Mouse (Mus musculus) kidney, embryonic 15.5 days (tissue): ENCODE measurements at regions not wholly inside any gene's neighbourhood (a gene's known extent, or its start where the extent isn't known, plus 50 kb on each side); places are given as distances from the start of the nearest gene placed in this dataset.

ENCODE experiments used
- ATAC-seq: fragments of 200-750 bp; cut with Nextera tagmentation; replicated peaks from 2 replicates; pipeline ENCODE4 v1.8.0; 2017; ENCODE audit warnings: moderate TSS enrichment; ENCODE audit not compliant: low FRiP score
- H3K27ac ChIP-seq: fragments of 300-500 bp; sonication (generic); 2 replicates; pipeline ENCODE4 v1.5.1; 2015; ENCODE audit warnings: mild to moderate bottlenecking, inconsistent platforms
- H3K27me3 ChIP-seq: fragments of 300-500 bp; sonication (generic); 2 replicates; pipeline ENCODE4 v1.6.1; 2015; ENCODE audit warnings: inconsistent platforms
- H3K36me3 ChIP-seq: fragments of 300-500 bp; sonication (generic); 2 replicates; pipeline ENCODE4 v1.6.1; 2015; ENCODE audit warnings: inconsistent platforms
- H3K4me1 ChIP-seq: fragments of 300-500 bp; sonication (generic); 2 replicates; pipeline ENCODE4 v1.6.1; 2015; ENCODE audit warnings: inconsistent platforms
- H3K4me2 ChIP-seq: fragments of 300-500 bp; sonication (generic); 2 replicates; pipeline ENCODE4 v1.6.1; 2015; ENCODE audit warnings: moderate library complexity, mild to moderate bottlenecking, inconsistent platforms
- H3K4me3 ChIP-seq: fragments of 300-500 bp; sonication (generic); replicated peaks from 2 replicates; pipeline ENCODE4 v1.5.1; 2015; ENCODE audit warnings: mild to moderate bottlenecking, inconsistent platforms
- H3K9ac ChIP-seq: fragments of 300-500 bp; sonication (generic); 2 replicates; pipeline ENCODE4 v1.6.1; 2015; ENCODE audit warnings: mild to moderate bottlenecking, inconsistent platforms
- H3K9me3 ChIP-seq: fragments of 300-500 bp; sonication (generic); replicated peaks from 2 replicates; pipeline ENCODE4 v1.6.1; 2016; ENCODE audit warnings: inconsistent platforms
- WGBS: fragments of 180-500 bp; shearing (Covaris S2); methylation state at CpG from one replicate; pipeline ENCODE4 v1.1.7; 2015; ENCODE audit warnings: mixed read lengths; 5-methylcytosine and 5-hydroxymethylcytosine counted together

DNA sequence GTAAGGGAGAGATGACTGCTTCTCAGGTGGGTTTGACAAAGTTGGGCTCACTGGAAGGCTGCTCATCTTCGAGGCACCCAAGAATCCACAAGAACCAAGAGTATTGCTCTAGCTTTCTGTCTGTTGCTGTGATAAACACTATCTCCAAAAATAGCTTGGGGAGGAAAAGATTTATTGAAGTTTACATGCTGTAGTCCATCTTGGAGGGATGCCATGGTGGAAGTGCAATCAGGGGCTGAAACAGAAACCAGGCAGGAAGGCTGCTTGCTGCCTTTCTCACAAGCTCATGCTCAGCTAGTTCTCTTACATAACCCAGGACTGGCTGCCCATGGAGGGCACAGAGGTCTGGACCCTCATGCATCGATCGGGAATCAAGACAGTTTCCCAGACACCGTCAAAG is 314.5 kb upstream of the Rbfox1 start:
- ATAC-seq, result 0 out of 2 replicates have a peak, but pooled peaks have one; percentile 9
- Histone ChIP-seq H3K4me2 (no peak overlapping the region), H3K9me3 (no peaks in the 10 kb centered on the region), H3K27me3 (no peaks in the 10 kb centered on the region), H3K4me3 (no peak overlapping the region), H3K27ac (no peak overlapping the region), H3K36me3 (no peaks in the 10 kb centered on the region), H3K4me1 (no peaks in the 10 kb centered on the region), H3K9ac (no peak overlapping the region)
- 80% methylated on average over 4 of the region's 4 CpGs for WGBS

DNA sequence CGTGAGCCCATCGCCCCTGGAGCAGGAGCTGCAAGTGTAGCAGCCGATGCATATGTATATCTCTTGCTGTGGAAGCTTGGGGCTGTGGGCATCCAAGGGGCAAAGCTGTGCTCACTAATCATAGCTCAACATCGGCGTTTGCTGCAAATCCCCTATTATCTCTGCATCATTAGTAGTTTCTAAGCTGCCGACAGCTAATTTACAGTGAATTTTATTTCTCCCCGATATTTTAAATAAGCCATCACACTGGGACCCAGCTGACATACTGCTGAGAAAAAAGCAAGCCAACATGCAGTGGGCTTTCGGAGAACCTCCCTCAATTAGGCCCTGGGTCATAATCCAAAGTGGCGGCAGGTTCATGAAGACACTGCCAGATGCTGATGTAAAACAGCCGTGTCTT is 313.3 kb upstream of the Eef2kmt start:
- H3K27ac ChIP-seq, result no peak overlapping the region
- H3K36me3 ChIP-seq, result no peaks in the 10 kb centered on the region
- H3K4me2 ChIP-seq, result no peak overlapping the region
- no peak overlapping the region for H3K4me3 ChIP-seq
- ATAC-seq, result no peak
- no peak overlapping the region for H3K9ac ChIP-seq
- no peaks in the 10 kb centered on the region for H3K9me3 ChIP-seq
- 78% methylated on average over 10 of the region's 10 CpGs for WGBS
- H3K27me3 ChIP-seq, result no peaks in the 10 kb centered on the region
- no peaks in the 10 kb centered on the region for H3K4me1 ChIP-seq

DNA sequence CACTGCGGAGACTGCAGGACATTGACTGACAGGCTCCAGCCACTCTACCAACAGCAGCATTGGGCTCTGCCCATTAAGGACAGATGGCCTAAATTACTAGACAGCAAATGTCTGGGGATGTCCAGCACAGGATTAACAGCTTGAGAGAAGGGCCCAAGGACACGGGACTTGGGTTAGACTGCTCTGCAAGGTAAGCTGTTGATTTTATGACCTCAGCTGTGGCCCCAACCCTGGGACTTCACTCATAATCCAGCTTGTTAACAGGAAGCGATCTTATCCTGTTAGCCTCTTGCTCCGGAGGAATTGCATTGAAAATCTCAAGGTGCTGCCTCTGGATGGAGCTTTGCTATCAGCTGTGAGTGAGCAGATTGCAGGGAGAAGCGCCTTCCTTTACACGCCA is 293.2 kb upstream of the Eef2kmt start:
- Histone ChIP-seq H3K36me3 (no peaks in the 10 kb centered on the region), H3K9ac (no peak overlapping the region), H3K9me3 (no peaks in the 10 kb centered on the region), H3K4me1 (peaks cover 14% of the 10 kb centered on the region; the same call in 1 of the 2 replicates), H3K4me3 (no peak overlapping the region), H3K27me3 (no peaks in the 10 kb centered on the region), H3K4me2 (no peak overlapping the region), H3K27ac (no peak overlapping the region)
- no peak for ATAC-seq
- WGBS, result 33% methylated on average over 6 of the region's 6 CpGs

DNA sequence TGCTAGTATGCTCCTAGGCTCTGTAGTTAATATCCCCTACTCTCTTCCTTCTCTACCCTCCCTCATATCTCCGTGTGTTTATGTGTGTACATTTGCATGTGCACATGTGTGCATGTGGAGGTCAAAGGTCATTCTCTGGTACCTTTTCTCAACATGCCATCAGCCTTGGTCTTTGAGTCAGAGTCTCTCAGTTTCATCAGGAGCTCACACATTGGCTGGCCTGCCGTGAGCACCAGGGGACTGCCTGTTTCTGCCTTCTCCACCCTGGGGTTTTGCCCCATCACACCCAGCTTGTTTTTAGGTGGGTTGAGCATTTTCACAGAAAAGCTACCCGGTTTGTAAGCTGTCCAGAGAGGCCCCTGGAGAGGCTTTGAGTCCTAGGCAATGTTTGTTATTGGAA is 292.8 kb upstream of the Eef2kmt start:
- H3K4me1 ChIP-seq, result peaks cover 14% of the 10 kb centered on the region; the same call in 1 of the 2 replicates
- WGBS, result 68% methylated on average over 3 of the region's 3 CpGs
- no peak overlapping the region for H3K4me3 ChIP-seq
- no peaks in the 10 kb centered on the region for H3K36me3 ChIP-seq
- no peak overlapping the region for H3K9ac ChIP-seq
- H3K4me2 ChIP-seq, result no peak overlapping the region
- no peaks in the 10 kb centered on the region for H3K9me3 ChIP-seq
- no peak overlapping the region for H3K27ac ChIP-seq
- no peak for ATAC-seq
- H3K27me3 ChIP-seq, result no peaks in the 10 kb centered on the region

DNA sequence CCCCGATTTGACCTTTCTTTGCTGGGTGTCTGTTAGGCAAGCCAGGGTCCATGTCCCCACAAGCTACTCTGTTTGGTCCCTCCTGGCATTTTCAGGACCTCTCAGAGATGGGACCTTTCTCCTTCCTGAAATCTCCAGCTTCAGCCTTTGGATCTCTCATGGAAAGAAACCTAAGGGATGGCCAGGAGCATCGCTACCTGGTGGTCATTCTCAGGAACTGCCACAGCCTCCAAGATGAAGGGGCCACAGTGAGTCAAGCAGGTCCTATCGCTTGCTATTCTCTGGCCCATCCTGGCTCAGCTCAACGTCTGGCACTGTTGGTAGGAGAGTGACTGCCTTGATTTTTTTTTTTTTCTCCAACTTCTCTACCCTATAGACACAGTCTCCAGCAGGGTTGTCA is 291.0 kb upstream of the Eef2kmt start:
- Histone ChIP-seq H3K4me2 (no peak overlapping the region), H3K4me1 (peaks cover 14% of the 10 kb centered on the region; the same call in 1 of the 2 replicates), H3K4me3 (no peak overlapping the region), H3K27ac (no peak overlapping the region), H3K9ac (no peak overlapping the region), H3K9me3 (no peaks in the 10 kb centered on the region), H3K36me3 (no peaks in the 10 kb centered on the region), H3K27me3 (no peaks in the 10 kb centered on the region)
- ATAC-seq, result no peak
- 57% methylated on average over 4 of the region's 4 CpGs for WGBS

DNA sequence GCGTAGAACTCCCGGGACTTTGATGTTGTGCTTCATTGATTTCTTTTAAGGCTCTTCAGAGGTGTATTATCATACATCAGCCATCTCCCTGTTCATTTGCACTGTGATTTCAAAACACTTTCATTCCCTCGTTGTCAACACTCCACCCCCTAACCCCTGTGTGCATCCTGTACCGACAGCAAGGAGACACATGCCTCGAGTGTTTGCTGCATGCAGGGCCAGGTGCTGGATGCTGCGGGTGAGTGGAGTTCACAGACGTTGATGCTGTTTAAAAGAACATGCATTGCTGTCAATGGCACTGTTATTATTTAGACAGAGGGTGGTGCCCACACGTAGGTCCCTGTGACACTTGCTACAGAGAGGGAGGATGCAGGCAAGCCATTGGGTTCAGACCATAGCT is 290.0 kb upstream of the Eef2kmt start:
- ATAC-seq, result no peak
- Histone ChIP-seq H3K27ac (no peak overlapping the region), H3K27me3 (no peaks in the 10 kb centered on the region), H3K4me1 (peaks cover 14% of the 10 kb centered on the region; the same call in 1 of the 2 replicates), H3K9ac (no peak overlapping the region), H3K36me3 (no peaks in the 10 kb centered on the region), H3K4me2 (no peak overlapping the region), H3K9me3 (no peaks in the 10 kb centered on the region), H3K4me3 (no peak overlapping the region)
- 36% methylated on average over 8 of the region's 8 CpGs for WGBS

DNA sequence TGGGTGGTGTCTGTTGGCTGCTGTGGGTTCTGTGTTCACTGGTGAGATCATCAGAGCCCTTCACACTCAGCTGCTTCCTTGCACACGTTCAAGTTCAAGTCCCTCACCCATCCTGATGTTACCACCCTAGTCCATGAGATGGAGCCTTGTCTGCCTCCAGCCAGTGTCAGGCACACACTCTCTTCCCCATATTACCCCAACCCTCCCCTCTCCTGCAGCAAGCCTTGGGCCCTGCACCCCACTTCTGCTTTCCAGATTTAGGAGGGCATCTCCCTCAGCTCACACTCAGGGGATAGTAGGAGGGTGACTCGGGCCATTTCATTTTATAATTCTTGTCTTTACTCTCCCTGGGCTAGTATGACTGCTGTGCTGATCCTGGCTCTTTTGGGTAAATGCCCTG is 288.7 kb upstream of the Eef2kmt start:
- H3K9me3 ChIP-seq, result no peaks in the 10 kb centered on the region
- no peak overlapping the region for H3K4me2 ChIP-seq
- H3K27ac ChIP-seq, result no peak overlapping the region
- ATAC-seq, result no peak
- peaks cover 14% of the 10 kb centered on the region; the same call in 1 of the 2 replicates for H3K4me1 ChIP-seq
- no peaks in the 10 kb centered on the region for H3K27me3 ChIP-seq
- no peak overlapping the region for H3K4me3 ChIP-seq
- no peak overlapping the region for H3K9ac ChIP-seq
- WGBS, result 68% methylated on average over 2 of the region's 2 CpGs
- H3K36me3 ChIP-seq, result no peaks in the 10 kb centered on the region

GRCm38 (mm10) chr16:5538836-5539510 is 283.2 kb upstream of the Eef2kmt start:
- 0 out of 2 replicates have a peak, but pooled peaks cover 3% of the 10 kb centered on the region for H3K27me3 ChIP-seq
- no peak overlapping the region for H3K9ac ChIP-seq
- no peak overlapping the region for H3K4me3 ChIP-seq
- H3K9me3 ChIP-seq, result no peaks in the 10 kb centered on the region
- H3K4me1 ChIP-seq, result 0 out of 2 replicates have a peak, but pooled peaks cover 4% of the 10 kb centered on the region
- WGBS, result 64% methylated on average over 10 of the region's 10 CpGs
- no peak overlapping the region for H3K4me2 ChIP-seq
- H3K27ac ChIP-seq, result no peak overlapping the region
- no peak for ATAC-seq
- H3K36me3 ChIP-seq, result no peaks in the 10 kb centered on the region

DNA sequence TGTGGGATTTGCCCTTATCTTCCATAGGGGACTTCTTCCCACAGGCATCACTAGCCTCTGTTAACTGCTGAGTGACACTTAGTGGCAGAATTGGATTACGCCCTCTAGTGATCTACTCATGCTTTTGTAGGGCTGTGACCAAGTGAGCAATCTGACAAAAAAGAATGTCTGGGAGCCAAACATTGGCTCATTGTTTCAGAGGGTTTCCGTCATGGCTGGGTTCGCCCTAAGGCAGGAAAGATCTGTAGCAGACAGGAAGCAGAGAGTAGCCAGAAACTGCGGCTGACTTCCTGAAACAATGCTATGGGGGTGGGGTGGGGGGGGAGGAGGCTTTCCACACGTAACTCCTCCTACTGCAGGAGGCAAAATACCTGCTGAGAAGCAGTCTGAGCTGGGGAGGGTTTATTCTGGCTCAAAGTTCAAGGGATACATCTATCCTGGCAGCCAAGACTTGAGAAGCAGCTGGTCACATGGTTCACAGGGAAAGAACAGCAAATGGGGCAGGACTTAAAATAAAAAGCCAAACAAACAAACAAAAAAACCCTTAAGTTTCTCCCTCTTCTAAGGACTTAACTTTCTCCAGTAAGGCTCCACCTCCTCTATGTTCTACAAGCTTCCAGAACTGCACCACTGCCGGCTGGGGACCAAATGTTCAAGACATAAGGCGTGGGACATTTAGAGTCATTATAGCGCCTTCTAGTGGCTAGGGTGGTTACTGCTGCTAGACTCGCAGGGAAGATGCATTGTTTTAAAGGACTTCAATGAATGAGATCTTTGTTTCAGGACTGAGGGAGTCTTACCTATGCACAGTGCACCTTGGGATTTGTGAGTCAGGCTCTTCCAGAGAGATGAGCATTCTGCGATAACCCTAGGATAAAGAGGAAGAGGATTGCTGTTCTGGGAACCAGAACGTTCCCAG is 281.8 kb upstream of the Eef2kmt start:
- 0 out of 2 replicates have a peak, but pooled peaks cover 3% of the 10 kb centered on the region for H3K27me3 ChIP-seq
- no peak overlapping the region for H3K9ac ChIP-seq
- no peak for ATAC-seq
- 56% methylated on average over 11 of the region's 11 CpGs for WGBS
- H3K36me3 ChIP-seq, result no peaks in the 10 kb centered on the region
- H3K4me1 ChIP-seq, result 0 out of 2 replicates have a peak, but pooled peaks cover 4% of the 10 kb centered on the region
- no peaks in the 10 kb centered on the region for H3K9me3 ChIP-seq
- H3K4me2 ChIP-seq, result no peak overlapping the region
- H3K4me3 ChIP-seq, result no peak overlapping the region
- no peak overlapping the region for H3K27ac ChIP-seq

- Histone ChIP-seq H3K4me2 (no peak overlapping the region), H3K27ac (no peak overlapping the region), H3K9me3 (no peaks in the 10 kb centered on the region), H3K27me3 (0 out of 2 replicates have a peak, but pooled peaks cover 3% of the 10 kb centered on the region), H3K4me3 (no peak overlapping the region), H3K36me3 (no peaks in the 10 kb centered on the region), H3K9ac (no peak overlapping the region), H3K4me1 (0 out of 2 replicates have a peak, but pooled peaks cover 4% of the 10 kb centered on the region)
- 39% methylated on average over 14 of the region's 14 CpGs for WGBS
- no peak for ATAC-seq
These were observed 280.8 kb upstream of the Eef2kmt start for GRCm38 (mm10) chr16:5536515-5536972.

DNA sequence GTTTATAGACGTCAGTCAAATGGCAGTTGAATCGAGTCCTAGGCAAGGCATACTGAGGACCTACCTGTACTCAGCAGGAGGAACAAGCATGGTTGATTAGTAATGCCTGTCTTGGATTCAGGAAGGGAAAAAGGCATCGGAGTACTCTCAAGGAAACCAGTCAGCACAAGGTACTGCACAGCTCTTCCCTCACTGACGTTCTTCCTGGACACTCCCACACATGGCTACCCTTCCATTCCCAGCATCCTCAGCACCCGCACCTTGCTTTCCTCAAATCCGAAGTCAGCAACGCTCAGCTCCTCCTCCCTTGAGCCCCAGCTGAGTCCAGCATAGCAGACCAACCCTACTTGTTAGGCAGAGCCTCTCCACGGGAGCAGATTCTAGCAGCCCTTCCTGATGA is 279.6 kb upstream of the Eef2kmt start:
- WGBS, result 44% methylated on average over 8 of the region's 8 CpGs
- Histone ChIP-seq H3K27ac (no peak overlapping the region), H3K4me2 (peak overlapping the region; percentile 26; the same call in 1 of the 2 replicates), H3K9me3 (no peaks in the 10 kb centered on the region), H3K27me3 (0 out of 2 replicates have a peak, but pooled peaks cover 3% of the 10 kb centered on the region), H3K4me3 (0 out of 2 replicates have a peak overlapping the region, but pooled peaks have one; percentile 8), H3K36me3 (no peaks in the 10 kb centered on the region), H3K4me1 (0 out of 2 replicates have a peak, but pooled peaks cover 4% of the 10 kb centered on the region), H3K9ac (no peak overlapping the region)
- ATAC-seq, result peak; percentile 26; the same call in 1 of the 2 replicates

GRCm38 (mm10) chr16:5534862-5535261 is 279.1 kb upstream of the Eef2kmt start:
- Histone ChIP-seq H3K9ac (no peak overlapping the region), H3K4me1 (0 out of 2 replicates have a peak, but pooled peaks cover 4% of the 10 kb centered on the region), H3K4me2 (peak overlapping the region; percentile 26; the same call in 1 of the 2 replicates), H3K9me3 (no peaks in the 10 kb centered on the region), H3K27ac (no peak overlapping the region), H3K27me3 (0 out of 2 replicates have a peak, but pooled peaks cover 3% of the 10 kb centered on the region), H3K4me3 (no peak overlapping the region), H3K36me3 (no peaks in the 10 kb centered on the region)
- no peak for ATAC-seq
- WGBS, result 38% methylated on average over 5 of the region's 5 CpGs
